In the genomic region with DNA sequence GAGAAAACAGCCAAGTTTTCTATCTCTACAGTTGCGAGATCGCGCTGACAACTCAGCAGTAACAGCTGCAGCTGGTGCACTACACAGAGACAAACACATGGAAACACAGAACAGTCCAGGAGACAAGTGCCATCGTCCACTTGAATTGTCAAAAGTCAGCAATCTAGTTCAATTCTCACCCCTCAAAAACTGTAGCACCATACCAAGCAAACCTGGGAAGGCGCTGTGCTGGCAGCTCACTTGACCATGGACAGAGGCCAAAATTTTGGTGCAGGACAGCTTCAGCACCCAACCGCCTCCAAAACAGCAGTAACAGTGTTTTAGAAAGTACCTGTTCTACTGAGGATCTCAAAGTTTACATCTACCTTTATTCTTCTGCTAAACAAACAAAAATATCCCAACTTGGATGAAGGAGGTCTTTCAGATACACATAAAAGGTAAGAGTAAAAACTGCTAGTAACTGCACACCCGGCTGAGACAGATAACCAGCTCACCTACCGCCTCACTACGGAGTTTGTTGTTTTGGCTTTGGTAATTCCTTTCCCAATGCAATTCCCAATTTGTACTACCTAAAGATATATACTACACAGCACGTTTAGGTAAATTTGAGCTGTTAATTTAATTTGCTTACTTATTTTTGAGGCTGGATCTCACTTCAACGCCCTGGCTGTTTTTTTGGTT, we compare ENCODE assay signal across 8 mouse cellular contexts. TPM values are rescaled to one million over a fixed set of nuclear protein-coding genes. Genes with fewer than 3 reads are reported as not detected.
A peak's percentile ranks its signal among the peaks of the same experiment; 100 is the strongest.
DNase-seq lines count a peak whose midpoint lies in the region; ATAC-seq and TF ChIP-seq lines count a peak whose summit lies in the region.

No protein-coding gene starts in this region.

- TF ChIP-seq POLR2A in cortical plate, adult 2 months (IDR thresholded peaks at IDR 0.05; ENCODE audit: extremely low read depth, insufficient read depth, low read length), result no peak

- intact Hi-C loops in left cerebral cortex, adult 2 months (cut with DNase I), result loop anchor here (2.0 to 10.0 kb wide), 2 partner anchors 125 to 209 kb away; partner anchors contain the start of gene Chgb

- peak overlapping the region; percentile 97 for H3K27ac ChIP-seq in left cerebral cortex, adult 2 months
- H3K27ac ChIP-seq in cortical plate, adult 2 months (ENCODE audit: insufficient read depth, low read length), result peak overlapping the region; percentile 84
- 0 out of 2 replicates have a peak overlapping the region, but pooled peaks have one; percentile 33 for H3K27ac ChIP-seq in heart, embryonic 12.5 days (ENCODE audit: poor library complexity, severe bottlenecking)
- H3K27ac ChIP-seq in stomach, embryonic 16.5 days (ENCODE audit: low read length), result no peak overlapping the region

- peaks cover 9% of the 10 kb centered on the region for H3K36me3 ChIP-seq in heart, embryonic 12.5 days
- no peaks in the 10 kb centered on the region for H3K36me3 ChIP-seq in stomach, embryonic 16.5 days (ENCODE audit: control insufficient read depth, insufficient read depth, low read length)

- 0 out of 2 replicates have a peak overlapping the region, but pooled peaks have one; percentile 30 for H3K9ac ChIP-seq in heart, embryonic 12.5 days
- H3K9ac ChIP-seq in stomach, embryonic 16.5 days (ENCODE audit: low read length), result no peak overlapping the region

- H3K9me3 ChIP-seq in heart, embryonic 12.5 days (replicated peaks), result no peaks in the 10 kb centered on the region
- H3K9me3 ChIP-seq in stomach, embryonic 16.5 days (replicated peaks; ENCODE audit: control insufficient read depth, low read length), result no peaks in the 10 kb centered on the region

- ATAC-seq in heart, embryonic 12.5 days (ENCODE audit: insufficient number of reproducible peaks, low FRiP score), result no peak
- ATAC-seq in stomach, embryonic 16.5 days (ENCODE audit: insufficient read depth, low FRiP score), result no peak

- 67% methylated on average over 11 of the region's 11 CpGs for WGBS in heart, embryonic 12.5 days
- 66% methylated on average over 11 of the region's 11 CpGs for WGBS in stomach, embryonic 16.5 days

- peak in 1 of 2 experiments; percentile 32 for DNase-seq in left cerebral cortex, adult 2 months (ENCODE audit: extremely low spot score in 1 of 2, low spot score in 2 of 2)
- no peak for DNase-seq in left cerebral cortex, adult 8-10 months (ENCODE audit: low spot score in 2 of 2)
- peak; percentile 65 for DNase-seq in kidney, postnatal 14 days
- DNase-seq in lung, postnatal 4 days, result peak; percentile 30 to 33
- DNase-seq in thymus, postnatal 0 days (ENCODE audit: low spot score), result no peak

- peak overlapping the region; percentile 87 for H3K4me3 ChIP-seq in left cerebral cortex, adult 2 months
- H3K4me3 ChIP-seq in cortical plate, adult 2 months (ENCODE audit: insufficient read depth, low read length), result peak overlapping the region; percentile 36
- peak overlapping the region; percentile 37 for H3K4me3 ChIP-seq in heart, embryonic 12.5 days
- no peak overlapping the region for H3K4me3 ChIP-seq in stomach, embryonic 16.5 days (replicated peaks; ENCODE audit: low read length)

- peak; percentile 1; the same call in 1 of the 2 replicates for TF ChIP-seq CTCF in left cerebral cortex, adult 2 months (IDR thresholded peaks at IDR 0.05)
- no peak for TF ChIP-seq CTCF in cortical plate, adult 2 months (IDR thresholded peaks at IDR 0.05; ENCODE audit: extremely low read depth, insufficient read depth, low read length)

- H3K27me3 ChIP-seq in heart, embryonic 12.5 days (replicated peaks), result no peaks in the 10 kb centered on the region
- no peaks in the 10 kb centered on the region for H3K27me3 ChIP-seq in stomach, embryonic 16.5 days (ENCODE audit: control insufficient read depth, insufficient read depth, low read length)

- peak overlapping the region; percentile 48 for H3K4me2 ChIP-seq in heart, embryonic 12.5 days
- peak overlapping the region; percentile 69; the same call in 1 of the 2 replicates for H3K4me2 ChIP-seq in stomach, embryonic 16.5 days (ENCODE audit: low read depth, low read length)

- H3K4me1 ChIP-seq in cortical plate, adult 2 months (ENCODE audit: control insufficient read depth, insufficient read depth, low read length), result peaks cover 2% of the 10 kb centered on the region; the same call in 1 of the 2 replicates
- peaks cover 13% of the 10 kb centered on the region for H3K4me1 ChIP-seq in heart, embryonic 12.5 days (replicated peaks)
- H3K4me1 ChIP-seq in stomach, embryonic 16.5 days (ENCODE audit: control insufficient read depth, insufficient read depth, low read length), result peaks cover 10% of the 10 kb centered on the region

RNA-seq across cellular contexts. Expression of gene Gpcpd1, which starts 11.6 kb away (rescaled TPM):
- total RNA-seq in left cerebral cortex, adult 2 months (2021), result 10 to 100 TPM; 74.2 to 86.0 TPM
- 10 to 100 TPM; 80.3 to 98.3 (median 82.8) TPM for total RNA-seq in left cerebral cortex, adult 8-10 months (2022)
- 99.6 and 105 TPM in 2 replicates for polyA plus RNA-seq in cortical plate, adult 2 months (2012; rRNA removed)
- 42.1 and 47.6 TPM in 2 replicates for polyA plus RNA-seq in heart, embryonic 12.5 days (2016; fragmentation: Nextera tagmentation; extraction: Ambion mirVana)
- 27.6 and 30.3 TPM in 2 replicates for polyA plus RNA-seq in stomach, embryonic 16.5 days (2015; fragmentation: Nextera tagmentation; extraction: Ambion mirVana)
- 48.1 and 52.3 TPM in 2 replicates for polyA plus RNA-seq in thymus, postnatal 0 days (2015; fragmentation: Nextera tagmentation; extraction: Ambion mirVana)

Comparison
In these comparisons a context has a peak if more than half of its experiments do, and no peak if none do; other contexts are left out.
1. DNase-seq: peak in kidney, postnatal 14 days (single experiment) and lung, postnatal 4 days (2 of 2); none in left cerebral cortex, adult 8-10 months (0 of 2) and thymus, postnatal 0 days (single experiment).